Mouse (Mus musculus): ENCODE measurements around the gene Slain2.
A peak's percentile ranks its signal among the peaks of the same experiment; 100 is the strongest.
"Not testable (repeated sequence)": the region's sequence is repeated elsewhere in the genome, so short reads cannot be mapped to it uniquely, and the experiment has no call there.

The Slain2 gene

DNA sequence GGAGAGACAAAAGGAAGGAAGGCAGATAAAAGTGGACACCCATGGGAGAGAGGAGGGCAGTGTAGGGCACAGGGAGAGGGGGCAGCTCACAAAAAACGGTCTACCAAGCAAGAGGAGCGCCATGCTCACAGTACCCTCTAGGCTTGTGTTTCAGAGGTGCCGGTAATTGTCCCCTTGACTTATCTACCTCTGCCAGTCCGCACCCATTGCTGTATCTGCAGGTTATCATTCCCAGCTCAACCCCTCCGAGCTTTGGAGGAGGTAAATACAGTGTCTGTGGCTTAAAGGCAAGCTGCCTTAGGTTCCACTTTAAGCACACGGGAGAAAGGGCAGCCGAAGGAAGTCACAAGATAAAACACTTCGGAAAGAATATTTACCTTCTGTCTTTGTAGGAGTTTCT, 14.8 kb upstream of the Slain2 start:
- DNase-seq (ENCODE audit: extremely low read depth, insufficient read length, low spot score) = no peak

DNA sequence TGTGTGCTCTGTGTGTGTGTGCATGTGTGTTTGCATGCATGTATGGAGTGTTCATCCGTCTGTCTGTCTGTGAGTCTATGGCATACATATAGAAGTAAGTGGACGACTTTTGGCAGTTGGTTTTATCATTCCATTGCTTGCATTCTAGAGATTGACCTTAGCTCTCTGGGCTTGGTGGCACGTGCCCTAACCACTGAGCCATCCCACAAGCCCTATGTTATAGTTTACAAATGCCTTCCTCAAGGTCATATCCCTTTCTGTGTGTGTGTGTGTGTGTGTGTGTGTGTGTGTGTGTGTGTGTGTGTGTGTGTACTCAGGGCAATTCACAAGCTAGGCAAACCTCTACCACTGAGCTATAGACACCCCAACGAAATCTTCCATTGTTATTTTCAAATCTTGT, 12.2 kb upstream of the Slain2 start:
- DNase-seq (ENCODE audit: extremely low read depth, insufficient read length, low spot score) = no peak

DNA sequence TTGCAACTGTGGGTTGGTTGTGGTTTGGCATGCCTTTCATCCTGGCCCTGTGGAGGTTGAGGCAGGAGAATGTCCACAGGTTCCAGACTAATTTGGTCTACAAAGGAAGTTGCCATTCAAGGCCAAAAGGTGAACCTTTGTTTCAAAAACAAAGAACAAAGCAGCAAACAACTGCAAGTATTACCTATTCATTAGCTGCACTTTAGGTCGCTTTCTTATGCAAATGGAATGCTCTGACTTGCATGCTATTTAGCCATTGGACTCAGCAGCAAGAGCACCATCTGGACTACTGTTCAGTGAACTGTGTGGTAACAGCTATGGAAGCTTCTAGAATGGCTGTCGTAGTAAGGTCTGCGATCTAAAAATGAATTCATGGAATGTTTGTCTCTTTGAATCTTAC, 11.8 kb upstream of the Slain2 start:
- DNase-seq (ENCODE audit: extremely low read depth, insufficient read length, low spot score) = no peak

DNA sequence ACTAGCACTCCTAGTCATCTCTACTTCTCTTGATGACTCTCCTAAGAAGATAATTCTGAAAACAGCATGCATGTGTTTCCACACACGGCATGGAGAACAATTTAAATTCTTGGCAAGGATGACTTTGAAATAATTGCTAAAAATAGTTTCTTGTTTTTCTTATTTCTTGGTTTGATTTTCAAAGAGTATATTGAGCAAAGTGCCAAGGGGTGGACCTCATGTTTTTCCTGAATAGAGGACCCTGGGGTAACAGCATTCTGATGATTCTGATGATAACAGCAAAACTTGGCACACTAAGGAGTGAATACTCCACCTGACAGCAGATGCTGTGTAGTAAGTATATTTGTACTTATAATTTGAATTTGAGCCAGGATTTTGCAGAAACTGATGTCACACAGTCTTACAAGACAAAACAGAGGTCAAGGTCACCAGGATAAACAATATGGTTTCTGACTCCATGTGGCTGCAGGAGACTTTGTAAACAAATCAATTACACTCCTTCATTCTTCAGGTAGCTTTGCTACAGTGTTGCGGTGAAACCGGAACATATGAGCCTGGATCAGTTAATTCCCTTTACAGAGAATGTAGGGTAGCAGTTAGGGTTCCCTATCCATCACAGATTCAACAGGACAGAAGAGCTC, 11.1 kb upstream of the Slain2 start:
- DNase-seq (ENCODE audit: extremely low read depth, insufficient read length, low spot score) = no peak

DNA sequence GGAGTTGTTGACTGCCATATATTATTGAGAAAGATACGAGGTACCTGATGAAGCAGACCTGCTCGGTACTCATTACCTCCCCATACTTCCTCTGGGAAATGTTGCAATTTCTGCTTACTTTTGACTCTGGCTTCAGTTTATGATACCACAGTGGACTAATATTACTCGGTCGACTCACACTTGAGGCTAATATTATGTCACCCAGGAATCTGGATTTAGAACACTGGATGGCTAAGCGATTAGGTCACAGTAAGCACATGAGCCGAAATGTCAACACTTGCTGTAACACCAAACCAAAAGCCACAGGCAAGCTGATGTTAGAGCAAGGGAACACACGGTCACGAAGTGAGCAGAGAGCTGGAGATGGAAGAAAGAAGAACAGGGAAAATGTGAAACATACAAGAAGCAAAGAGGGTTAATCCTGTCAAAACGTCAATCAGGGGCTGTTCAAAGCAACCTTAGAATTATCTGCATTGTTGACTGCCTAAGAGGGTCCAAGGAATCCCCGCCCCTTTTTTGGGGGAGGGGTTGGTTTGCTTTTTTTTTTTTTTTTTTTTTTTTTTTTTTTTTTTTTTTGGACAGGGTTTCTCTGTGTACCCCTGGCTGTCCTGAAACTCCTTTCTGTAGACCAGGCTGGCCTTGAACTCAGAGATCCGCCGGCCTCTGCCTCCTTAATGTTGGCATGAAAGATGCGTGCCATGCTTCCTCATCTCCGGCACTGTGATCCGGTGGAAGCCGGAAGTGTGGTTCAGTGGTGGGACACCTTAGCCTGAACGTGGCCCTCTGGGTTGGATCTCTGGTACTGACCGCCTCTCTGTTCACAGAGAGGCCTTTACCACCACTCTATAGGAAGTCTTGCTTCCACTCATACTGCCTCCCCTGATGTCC, 9.0 kb upstream of the Slain2 start:
- DNase-seq (ENCODE audit: extremely low read depth, insufficient read length, low spot score) = peak; percentile 70

DNA sequence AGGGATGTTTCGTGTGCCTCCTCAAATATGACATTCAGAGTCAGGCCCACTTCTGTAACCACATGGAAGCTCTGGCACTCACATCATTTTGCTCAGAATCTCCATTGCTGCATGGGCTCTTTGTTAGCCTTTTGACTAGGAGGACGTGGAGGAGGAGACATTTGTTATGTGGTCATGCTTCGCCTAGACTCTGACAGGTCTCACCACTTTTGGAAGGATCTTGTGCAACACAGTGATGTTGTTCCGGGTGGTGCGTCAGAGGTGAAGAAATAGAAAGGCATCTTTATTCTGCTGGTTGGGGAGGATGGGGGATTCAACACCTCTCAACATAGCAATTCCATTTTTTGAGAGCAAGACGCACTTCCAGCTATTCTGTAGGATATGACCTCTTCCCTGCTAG, 6.7 kb upstream of the Slain2 start:
- DNase-seq (ENCODE audit: extremely low read depth, insufficient read length, low spot score) = peak; percentile 18

DNA sequence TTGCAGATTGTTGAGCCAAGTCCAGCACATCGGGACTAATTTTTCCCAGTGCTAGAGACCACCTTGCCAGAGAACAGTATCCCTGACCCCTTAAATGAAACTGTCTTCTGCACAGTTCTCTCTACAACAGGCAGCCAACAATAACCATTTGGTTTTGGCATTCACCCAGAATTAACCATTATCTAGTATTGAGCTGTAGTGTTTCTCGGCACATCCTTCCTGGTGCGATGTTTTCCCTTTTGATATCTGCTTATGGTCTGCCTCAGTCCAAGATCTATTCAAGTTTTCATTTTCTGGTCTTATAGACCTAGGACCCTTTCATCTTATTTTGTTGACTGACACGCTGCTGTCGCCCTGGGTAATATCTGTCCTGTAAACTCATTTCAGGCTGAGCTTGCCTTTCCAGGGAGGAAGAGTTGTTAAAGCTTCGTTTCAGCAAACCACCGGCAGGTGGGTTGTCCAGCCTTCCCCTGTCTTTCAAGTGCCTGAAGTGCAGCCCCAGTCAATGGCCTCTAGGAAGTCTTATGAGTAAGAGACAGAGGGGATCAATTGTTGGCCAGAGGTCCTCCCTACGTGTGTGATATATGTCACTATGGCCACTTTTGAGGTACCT, 5.7 kb upstream of the Slain2 start:
- no peak for DNase-seq (ENCODE audit: extremely low read depth, insufficient read length, low spot score)

DNA sequence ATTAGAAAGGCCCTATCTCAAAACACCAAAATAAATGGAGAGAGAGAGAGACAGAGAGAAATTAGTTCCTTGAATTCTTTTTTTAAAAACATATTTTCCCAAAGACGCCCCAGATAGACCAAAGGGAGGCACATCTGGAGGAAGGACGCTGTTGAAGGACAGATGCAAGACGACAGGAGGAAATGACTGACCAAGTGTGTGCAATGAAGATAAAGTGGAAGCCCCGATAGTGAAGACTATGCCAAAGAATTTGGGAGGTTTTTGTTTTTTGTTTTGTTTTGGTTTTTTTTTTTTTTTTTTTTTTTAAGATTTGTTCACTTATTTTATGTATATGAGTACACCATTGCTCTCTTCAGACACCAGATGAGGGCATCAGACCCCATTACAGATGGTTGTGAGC, 4.7 kb upstream of the Slain2 start:
- no peak for DNase-seq (ENCODE audit: extremely low read depth, insufficient read length, low spot score)

DNA sequence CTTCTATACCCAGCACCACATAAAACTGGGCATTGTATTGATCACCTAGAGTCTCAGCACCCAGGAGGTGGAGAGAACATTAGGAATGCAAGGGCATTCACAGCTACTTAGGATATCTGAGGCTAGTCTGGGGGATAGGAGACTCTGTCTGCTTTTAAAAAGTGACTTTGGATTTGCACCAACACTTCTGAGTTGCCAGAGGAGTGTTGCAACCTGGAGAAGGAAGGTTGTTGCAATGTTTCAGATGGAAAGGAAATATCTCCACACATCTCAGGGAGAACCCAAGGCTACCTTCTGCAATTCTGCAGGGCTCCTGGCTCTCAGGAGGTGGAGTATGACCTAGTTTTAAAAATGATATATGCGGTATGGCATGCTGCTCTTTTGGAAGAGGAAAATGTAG, 3.7 kb upstream of the Slain2 start:
- DNase-seq (ENCODE audit: extremely low read depth, insufficient read length, low spot score) = no peak

DNA sequence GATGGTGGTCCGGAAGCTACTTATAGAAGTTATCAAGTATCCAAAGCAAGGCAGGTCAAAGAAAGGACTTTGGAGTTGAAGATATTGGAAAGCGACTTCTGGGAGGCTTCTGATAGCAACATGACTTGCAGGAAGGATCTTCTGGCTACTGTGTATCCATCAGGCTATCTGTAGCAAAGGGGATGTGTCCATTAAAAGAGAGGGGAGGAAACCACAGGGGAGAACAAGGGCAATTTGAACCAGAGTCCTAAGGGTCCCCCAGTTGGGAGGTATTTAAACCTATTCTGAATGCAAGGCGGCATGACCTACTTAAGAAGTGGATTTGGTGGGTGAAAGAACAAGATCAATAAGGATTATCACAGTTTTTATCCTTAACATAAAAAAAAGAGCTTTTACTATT, 2.8 kb upstream of the Slain2 start:
- DNase-seq (ENCODE audit: extremely low read depth, insufficient read length, low spot score) = no peak

DNA sequence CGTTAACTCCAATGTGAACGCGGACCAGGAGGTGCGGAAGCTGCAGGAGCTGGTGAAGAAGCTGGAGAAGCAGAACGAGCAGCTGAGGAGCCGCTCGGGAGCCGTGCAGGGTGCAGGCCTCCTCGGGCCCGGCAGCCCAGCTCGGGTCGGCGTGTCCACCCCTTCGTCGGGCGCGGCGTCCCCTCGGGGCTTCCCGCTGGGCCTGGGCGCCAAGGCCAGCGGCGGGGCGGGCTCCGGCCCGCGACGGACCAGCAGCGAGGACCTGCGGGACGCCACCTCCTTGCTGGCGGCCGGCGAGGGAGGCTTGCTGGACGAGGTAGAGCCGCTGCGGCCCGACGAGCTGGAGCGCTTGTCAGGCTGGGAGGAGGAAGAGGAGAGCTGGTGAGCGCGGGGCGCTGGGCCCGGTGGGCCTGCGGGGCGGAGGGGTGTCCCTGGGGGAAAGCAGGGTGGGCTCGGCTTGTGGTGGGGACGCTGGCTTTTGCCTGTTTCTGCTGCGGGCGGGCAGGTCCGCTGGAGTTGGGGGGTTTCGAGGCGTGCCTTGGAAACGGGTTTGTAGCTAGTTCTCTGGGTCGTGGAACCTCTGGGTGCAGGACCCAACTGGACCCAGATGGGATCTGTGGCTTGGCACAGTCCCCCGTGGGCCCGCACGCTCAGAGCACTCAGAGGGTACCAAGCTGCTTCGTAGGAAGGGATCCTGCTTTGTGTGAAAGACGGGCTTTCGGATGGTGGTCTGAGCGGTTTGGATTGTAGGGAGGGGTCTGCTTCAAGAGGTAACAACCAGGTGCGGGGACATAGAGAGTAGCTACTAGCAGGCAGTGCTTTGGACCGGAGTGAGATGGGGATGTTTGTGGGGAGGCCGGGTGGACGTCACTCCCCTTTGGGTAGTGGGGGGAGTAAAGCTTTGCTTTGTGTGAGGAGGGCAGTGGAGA, 793 bp downstream of the Slain2 start:
- DNase-seq (ENCODE audit: extremely low read depth, insufficient read length, low spot score) = no peak

DNA sequence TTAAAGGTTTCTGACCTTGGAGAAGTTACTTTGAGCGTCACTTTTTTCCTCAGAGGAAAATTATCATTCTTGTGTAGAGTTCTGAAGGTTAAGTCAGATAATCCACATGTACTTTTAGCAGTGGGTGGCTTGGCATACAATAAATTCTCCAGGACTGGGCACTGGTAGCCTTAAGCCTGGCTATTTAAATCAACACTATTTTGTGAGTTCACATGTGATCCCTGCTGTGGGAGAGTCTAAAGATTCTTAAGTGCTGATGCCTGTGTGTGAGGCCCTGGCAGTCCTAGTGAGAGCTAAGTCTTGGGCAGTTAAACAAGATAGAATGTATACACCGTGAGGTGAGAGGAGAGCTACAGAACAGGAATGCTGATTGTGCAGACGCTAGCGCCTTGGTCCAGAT, 1.9 kb downstream of the Slain2 start:
- DNase-seq (ENCODE audit: extremely low read depth, insufficient read length, low spot score) = no peak

DNA sequence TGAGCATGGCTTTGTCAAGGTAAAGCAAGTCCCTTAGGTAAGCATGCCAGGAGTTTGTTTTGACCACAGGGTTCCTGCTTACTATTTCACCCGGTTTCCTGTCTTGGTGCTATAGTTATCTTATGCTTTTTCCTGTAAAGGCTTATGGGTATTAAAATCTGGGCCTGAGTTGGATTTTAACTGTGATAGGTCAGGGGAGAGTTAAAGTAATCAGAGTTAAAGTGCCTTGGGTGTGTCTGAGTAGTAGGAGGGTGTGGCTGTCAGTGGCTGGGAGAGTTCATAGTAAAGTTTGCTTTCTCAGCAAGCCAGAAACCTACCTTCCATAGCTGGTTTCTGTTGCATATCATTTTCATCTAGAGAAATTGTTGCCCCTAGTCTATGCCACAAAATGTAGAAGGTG, 2.7 kb downstream of the Slain2 start:
- no peak for DNase-seq (ENCODE audit: extremely low read depth, insufficient read length, low spot score)

DNA sequence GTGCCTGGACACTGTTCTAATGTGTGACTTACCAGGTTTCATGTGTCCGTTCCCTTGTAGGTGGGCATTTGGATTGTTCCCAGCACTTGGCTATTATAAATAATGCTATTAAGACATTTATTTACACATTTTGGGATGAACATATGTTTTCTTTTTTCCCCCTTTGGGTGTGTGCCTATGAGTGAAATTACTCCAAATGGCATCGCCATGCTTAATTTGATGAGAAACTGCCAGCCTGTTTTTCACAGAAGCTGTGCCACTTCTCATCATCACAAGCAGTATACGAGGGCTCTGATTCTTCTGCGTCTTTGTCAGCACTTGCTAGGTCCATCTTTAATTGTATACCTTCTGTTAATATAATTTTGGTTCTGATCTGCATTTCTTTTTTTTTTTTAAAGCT, 6.3 kb downstream of the Slain2 start:
- no peak for DNase-seq (ENCODE audit: extremely low read depth, insufficient read length, low spot score)

DNA sequence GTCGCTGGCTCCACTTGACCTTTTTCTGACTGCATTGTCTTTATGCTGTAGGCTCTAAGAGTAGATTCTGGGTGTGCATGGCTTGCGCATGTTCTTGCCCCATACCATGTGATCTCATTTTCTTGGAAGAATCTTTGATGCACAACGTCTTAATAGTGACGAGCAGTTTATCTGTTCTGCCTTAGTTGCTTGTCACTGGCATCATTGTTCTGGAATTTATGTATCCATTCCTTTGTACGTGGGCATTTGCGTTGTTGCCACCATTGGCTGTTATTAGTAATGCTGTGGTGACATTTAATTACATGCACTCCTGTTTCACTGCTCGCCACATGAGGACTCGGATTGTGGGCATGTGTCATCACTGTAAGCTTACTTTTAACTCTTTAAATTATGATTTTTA, 7.1 kb downstream of the Slain2 start:
- peak; percentile 21 for DNase-seq (ENCODE audit: extremely low read depth, insufficient read length, low spot score)

DNA sequence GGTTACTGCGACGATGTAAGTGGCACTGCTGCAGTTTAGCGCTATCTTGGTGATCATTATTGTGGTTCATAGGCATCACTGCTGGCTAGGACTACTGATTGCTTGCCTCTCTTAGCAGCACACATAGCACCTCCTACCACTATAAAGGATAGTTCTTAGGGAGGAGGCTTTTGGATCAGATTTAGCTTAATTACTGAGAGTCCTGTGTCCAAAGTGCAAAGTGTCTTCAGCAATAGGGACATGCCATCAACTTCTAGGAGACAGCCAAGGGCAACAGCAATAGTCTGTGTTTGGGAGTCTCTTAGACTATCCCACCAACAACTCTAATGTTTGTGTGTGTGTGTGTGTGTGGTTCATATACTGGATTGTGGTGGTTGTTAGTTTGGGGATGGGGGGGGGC, 8.7 kb downstream of the Slain2 start:
- no peak for DNase-seq (ENCODE audit: extremely low read depth, insufficient read length, low spot score)

DNA sequence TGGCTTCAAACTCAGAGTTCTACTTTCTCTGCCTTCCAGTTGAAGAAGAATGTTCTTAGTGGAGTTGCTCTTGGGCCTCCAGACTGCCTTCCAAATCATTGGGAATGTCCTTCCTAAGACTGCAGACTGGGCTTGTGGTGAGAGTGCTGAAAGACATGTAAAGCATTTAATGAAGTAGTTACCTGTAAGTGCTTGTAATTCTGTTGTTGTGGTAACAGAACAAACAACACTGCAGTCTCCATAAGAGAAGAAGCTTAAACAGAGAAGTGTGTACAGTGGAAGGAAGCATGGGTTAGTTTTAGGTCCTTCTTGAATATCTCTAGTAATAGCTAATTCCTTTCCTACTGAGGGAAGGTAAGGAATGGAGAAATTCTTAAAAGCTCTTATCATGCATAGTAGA, 13.0 kb downstream of the Slain2 start:
- no peak for DNase-seq (ENCODE audit: extremely low read depth, insufficient read length, low spot score)

DNA sequence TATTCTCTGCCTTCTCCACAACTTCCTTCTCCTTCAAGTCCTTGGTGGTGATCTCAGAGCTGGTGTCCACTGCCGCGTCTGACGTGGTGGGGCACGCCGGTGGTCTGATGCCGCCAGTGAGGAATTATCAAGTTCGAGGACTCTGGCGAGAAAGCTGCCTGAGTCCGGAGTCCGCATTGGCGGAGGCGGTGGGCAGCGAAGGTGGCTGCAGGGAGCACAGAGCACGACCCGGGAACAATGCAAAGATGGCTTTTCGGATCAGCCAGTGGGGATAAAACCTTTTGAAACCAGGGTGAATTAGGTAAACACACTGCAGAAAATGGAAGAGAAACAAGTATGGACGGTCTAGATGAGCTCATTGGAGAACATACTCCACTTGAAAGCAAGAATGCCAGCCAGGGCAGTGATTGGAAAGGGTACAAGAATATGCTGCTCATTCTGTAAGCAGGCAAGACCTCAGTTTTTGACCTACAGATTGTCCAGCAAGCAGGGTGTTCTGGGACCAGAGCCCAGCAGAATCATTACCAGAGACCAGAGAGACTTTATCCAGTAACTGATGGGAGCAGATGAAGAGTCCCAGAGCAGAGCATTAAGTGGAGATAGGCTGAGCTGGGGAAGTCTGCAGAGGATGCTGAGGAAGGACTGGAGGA, 19.0 kb downstream of the Slain2 start:
- no peak for DNase-seq (ENCODE audit: extremely low read depth, insufficient read length, low spot score)

DNA sequence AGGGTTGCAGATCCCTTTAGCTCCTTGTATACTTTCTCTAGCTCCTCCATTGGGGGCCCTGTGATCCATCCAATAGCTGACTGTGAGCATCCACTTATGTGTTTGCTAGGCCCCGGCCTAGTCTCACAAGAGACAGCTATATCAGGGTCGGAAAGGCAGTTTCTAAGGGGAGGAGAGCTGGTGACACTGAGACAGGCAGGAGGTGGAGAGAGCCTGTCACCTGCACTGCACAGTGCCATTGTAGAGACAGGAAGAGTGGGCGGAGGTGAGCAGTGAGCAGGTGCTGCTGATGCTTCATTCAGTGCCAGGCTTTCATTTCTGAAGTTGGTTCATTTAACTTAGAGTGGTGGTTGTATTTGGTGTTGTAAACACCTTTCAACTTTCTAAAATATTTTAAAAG, 24.3 kb downstream of the Slain2 start:
- DNase-seq (ENCODE audit: extremely low read depth, insufficient read length, low spot score) = not testable (repeated sequence)

DNA sequence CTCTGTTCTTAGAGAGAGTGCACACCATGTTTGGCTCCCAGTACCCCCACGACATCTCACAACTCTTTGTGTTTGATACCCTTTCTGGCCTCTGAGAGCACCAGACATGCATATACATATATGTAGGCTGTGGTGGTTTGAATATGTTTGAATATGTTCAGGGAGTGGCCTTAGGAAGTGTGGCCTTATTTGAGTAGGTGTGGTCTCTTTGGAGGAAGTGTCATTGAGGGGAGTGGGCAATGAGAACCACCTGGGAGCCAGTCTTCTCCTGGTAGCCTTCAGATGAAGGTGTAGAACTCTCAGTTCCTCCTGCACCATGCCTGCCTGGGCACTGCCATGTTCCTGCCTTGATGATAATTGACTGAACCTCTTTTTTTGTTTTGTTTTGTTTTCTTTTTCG, 25.2 kb downstream of the Slain2 start:
- no peak for DNase-seq (ENCODE audit: extremely low read depth, insufficient read length, low spot score)
